Mouse (Mus musculus) myocyte (in vitro differentiated cells): ENCODE data around the gene Efcab7. TPM values are rescaled to one million over a fixed set of nuclear protein-coding genes. Genes with fewer than 3 reads are reported as not detected.

Experiments used
- H3K27me3 ChIP-seq: one replicate; pipeline ENCODE4 v1.6.1; 2011; ENCODE audit not compliant: control insufficient read depth, insufficient read depth, insufficient read length
- H3K36me3 ChIP-seq: one replicate; pipeline ENCODE4 v1.6.1; 2011; ENCODE audit not compliant: control insufficient read depth, insufficient read depth
- H3K4me2 ChIP-seq: one replicate; pipeline ENCODE4 v1.6.1; 2011; ENCODE audit warnings: low read depth, control low read depth
- H3K4me3 ChIP-seq: one replicate; pipeline ENCODE4 v1.5.1; 2011; ENCODE audit warnings: mild to moderate bottlenecking, control low read depth, moderate library complexity
- H3K79me2 ChIP-seq: one replicate; pipeline ENCODE4 v1.6.1; 2011; ENCODE audit not compliant: control insufficient read depth, insufficient read depth
- H3ac ChIP-seq: one replicate; pipeline ENCODE4 v1.6.1; 2011; ENCODE audit not compliant: control insufficient read depth, insufficient read length
- CEBPB ChIP-seq: IDR thresholded peaks from 2 replicates; pipeline ENCODE4 v1.6.1; 2011; ENCODE audit warnings: mild to moderate bottlenecking, moderate library complexity; ENCODE audit not compliant: poor library complexity, insufficient read depth, severe bottlenecking
- E2F4 ChIP-seq: IDR thresholded peaks from one replicate; pipeline ENCODE4 v1.6.1; 2011; ENCODE audit warnings: mild to moderate bottlenecking, control low read depth, moderate library complexity; ENCODE audit not compliant: insufficient read depth
- MAX ChIP-seq: IDR thresholded peaks from one replicate; pipeline ENCODE4 v1.6.1; 2011; ENCODE audit warnings: low read depth, mild to moderate bottlenecking, control low read depth
- MYOD1 ChIP-seq, 3 experiments: IDR thresholded peaks; one replicate each; pipeline ENCODE4 v1.6.1; 2011; ENCODE audit warnings: control low read depth in 2 of 3, low read depth in 2 of 3, mild to moderate bottlenecking in 2 of 3, moderate library complexity in 1 of 3; ENCODE audit not compliant: insufficient read length in 2 of 3, control insufficient read depth in 1 of 3
- MYOG ChIP-seq, 3 experiments: IDR thresholded peaks; one replicate each; pipeline ENCODE4 v1.6.1; 2011; ENCODE audit warnings: control low read depth in 2 of 3, low read depth in 2 of 3, mild to moderate bottlenecking in 2 of 3; ENCODE audit not compliant: insufficient read length in 2 of 3, control insufficient read depth in 1 of 3, insufficient read depth in 1 of 3
- POLR2A ChIP-seq: IDR thresholded peaks from one replicate; pipeline ENCODE4 v1.6.1; 2011; ENCODE audit warnings: low read depth, mild to moderate bottlenecking, control low read depth, moderate library complexity; ENCODE audit not compliant: insufficient read length
- POLR2AphosphoS2 ChIP-seq: IDR thresholded peaks from one replicate; pipeline ENCODE4 v1.6.1; 2011; ENCODE audit warnings: low read depth, control low read depth; ENCODE audit not compliant: insufficient read length
- REST ChIP-seq: IDR thresholded peaks from one replicate; pipeline ENCODE4 v1.6.1; 2011; ENCODE audit warnings: mild to moderate bottlenecking, control low read depth, moderate library complexity; ENCODE audit not compliant: insufficient read depth, insufficient read length
- SRF ChIP-seq: IDR thresholded peaks from one replicate; pipeline ENCODE4 v1.6.1; 2011; ENCODE audit warnings: low read depth; ENCODE audit not compliant: control insufficient read depth, insufficient read length
- TCF12 ChIP-seq: IDR thresholded peaks from one replicate; pipeline ENCODE4 v1.6.1; 2011; ENCODE audit warnings: mild to moderate bottlenecking, control low read depth; ENCODE audit not compliant: poor library complexity, insufficient read depth, severe bottlenecking
- TCF3 ChIP-seq: IDR thresholded peaks from one replicate; pipeline ENCODE4 v1.6.1; 2011; ENCODE audit warnings: low read depth, control low read depth; ENCODE audit not compliant: insufficient read length
- USF1 ChIP-seq: IDR thresholded peaks from one replicate; pipeline ENCODE4 v1.6.1; 2011; ENCODE audit warnings: low read depth, mild to moderate bottlenecking, control low read depth, moderate library complexity
- polyA plus RNA-seq: library from polyadenylated mRNA; unstranded; fragments of >200 nt; fragmentation: generic; extraction: Trizol; gene quantifications from one replicate; pipeline ENCODE4 v1.2.1, GENCODE M21; 2012; ENCODE audit warnings: missing spikeins

Gene Efcab7
- polyA plus RNA-seq, 1 experiment: 6.6 TPM

DNA sequence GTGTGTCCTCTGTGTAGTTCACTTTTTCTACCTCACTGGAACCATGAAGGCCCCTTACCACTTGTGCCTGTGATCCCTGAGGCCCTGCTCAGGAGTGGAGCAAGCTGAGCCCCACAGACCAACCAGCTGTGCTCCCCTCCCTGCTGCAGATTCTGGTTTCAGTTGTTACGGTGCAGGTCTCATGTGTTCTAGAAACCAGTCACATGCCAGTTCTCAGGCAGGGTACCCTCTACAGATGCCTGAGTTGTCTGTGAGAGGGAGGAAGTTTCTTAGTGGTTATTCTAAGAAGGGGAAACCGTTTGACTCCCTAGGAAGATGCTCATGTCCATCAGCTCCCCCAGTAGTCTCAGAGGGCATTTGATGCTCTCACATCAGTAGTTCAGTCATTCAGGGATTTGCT is 115.6 kb downstream of the Efcab7 start:
- H3K27me3 ChIP-seq: no peaks in the 10 kb centered on the region
- H3K4me2 ChIP-seq: no peak overlapping the region
- H3K4me3 ChIP-seq: no peak overlapping the region
- H3K79me2 ChIP-seq: no peaks in the 10 kb centered on the region
- no peaks in the 10 kb centered on the region for H3K36me3 ChIP-seq
- TF ChIP-seq POLR2AphosphoS2 (no peak), MAX (no peak), MYOG (IDR thresholded peaks at IDR 0.05; ENCODE audit: control insufficient read depth in 1 of 3, insufficient read depth in 1 of 3, insufficient read length in 2 of 3, low read depth in 2 of 3) (no peak), CEBPB (no peak), POLR2A (no peak), SRF (no peak), USF1 (no peak), TCF12 (no peak), TCF3 (no peak), E2F4 (no peak)
- no peak overlapping the region for H3ac ChIP-seq

DNA sequence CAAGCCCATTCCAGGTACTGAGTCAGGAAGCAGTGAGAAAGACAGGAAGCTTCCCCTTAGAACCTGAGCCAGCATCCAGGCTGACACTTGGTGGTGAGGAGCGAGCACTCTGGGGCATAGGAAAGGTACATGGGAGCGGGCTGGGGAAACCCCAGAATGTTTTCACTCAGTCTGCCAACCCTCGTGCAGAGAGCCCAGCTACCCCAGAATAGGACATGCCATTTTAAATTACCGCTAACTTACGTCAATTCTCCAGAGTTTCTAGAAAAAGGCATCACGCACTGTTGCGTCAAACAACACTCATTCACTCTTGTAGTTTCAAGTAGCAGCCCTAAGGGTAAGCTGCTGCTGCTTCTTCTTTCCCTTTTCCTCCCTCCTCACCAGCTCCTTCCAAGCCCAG is 116.0 kb downstream of the Efcab7 start:
- Histone ChIP-seq H3K36me3 (no peaks in the 10 kb centered on the region), H3ac (no peak overlapping the region), H3K4me2 (no peak overlapping the region), H3K4me3 (no peak overlapping the region), H3K79me2 (no peaks in the 10 kb centered on the region), H3K27me3 (no peaks in the 10 kb centered on the region)
- TF ChIP-seq TCF12: no peak
- TF ChIP-seq MAX: no peak
- no peak for TF ChIP-seq CEBPB
- TF ChIP-seq TCF3: no peak
- TF ChIP-seq REST: no peak
- TF ChIP-seq MYOD1 (IDR thresholded peaks at IDR 0.05; ENCODE audit: control insufficient read depth in 1 of 3, insufficient read length in 2 of 3, low read depth in 2 of 3): no peak
- no peak for TF ChIP-seq SRF
- no peak for TF ChIP-seq POLR2AphosphoS2
- no peak for TF ChIP-seq USF1
- TF ChIP-seq MYOG (IDR thresholded peaks at IDR 0.05; ENCODE audit: control insufficient read depth in 1 of 3, insufficient read depth in 1 of 3, insufficient read length in 2 of 3, low read depth in 2 of 3): no peak
- no peak for TF ChIP-seq POLR2A
- TF ChIP-seq E2F4: no peak

GRCm38 (mm10) chr4:99946516-99946915 is 117.5 kb downstream of the Efcab7 start:
- Histone ChIP-seq H3K4me3 (no peak overlapping the region), H3K4me2 (no peak overlapping the region), H3K79me2 (no peaks in the 10 kb centered on the region), H3K36me3 (no peaks in the 10 kb centered on the region), H3K27me3 (no peaks in the 10 kb centered on the region), H3ac (no peak overlapping the region)
- TF ChIP-seq POLR2AphosphoS2 (no peak), POLR2A (no peak), TCF3 (no peak), MYOD1 (IDR thresholded peaks at IDR 0.05; ENCODE audit: control insufficient read depth in 1 of 3, insufficient read length in 2 of 3, low read depth in 2 of 3) (no peak), CEBPB (no peak), SRF (no peak), REST (no peak)

- H3K27me3 ChIP-seq: no peaks in the 10 kb centered on the region
- no peak overlapping the region for H3ac ChIP-seq
Measured at GRCm38 (mm10) chr4:99947192-99947591, 118.2 kb downstream of the Efcab7 start.

DNA sequence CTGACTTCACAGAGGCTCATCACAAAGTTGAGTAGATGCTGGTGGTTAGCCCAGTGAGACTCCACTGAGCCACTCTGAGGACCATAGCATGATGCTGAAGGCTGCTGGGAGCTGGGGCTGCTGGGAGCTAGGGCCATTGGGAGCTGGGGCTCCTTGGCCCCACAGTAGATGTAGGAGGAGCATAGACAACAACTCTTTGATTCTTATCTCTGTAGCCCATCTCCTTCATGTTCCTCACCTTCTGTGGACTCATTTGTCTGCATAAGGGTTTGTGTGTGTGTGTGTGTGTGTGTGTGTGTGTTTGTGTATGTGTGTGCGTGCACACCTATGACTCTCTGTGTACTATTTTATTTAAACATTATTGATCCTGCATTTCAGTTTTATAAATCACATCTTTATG is 118.9 kb downstream of the Efcab7 start:
- TF ChIP-seq SRF: no peak
- Histone ChIP-seq H3K27me3 (no peaks in the 10 kb centered on the region), H3ac (no peak overlapping the region), H3K79me2 (no peaks in the 10 kb centered on the region), H3K4me2 (no peak overlapping the region), H3K36me3 (no peaks in the 10 kb centered on the region), H3K4me3 (no peak overlapping the region)

More at GRCm38 (mm10) chr4:99947192-99947591, 118.2 kb downstream of the Efcab7 start:
- TF ChIP-seq TCF12 (no peak), TCF3 (no peak), MAX (no peak), REST (no peak), MYOD1 (IDR thresholded peaks at IDR 0.05; ENCODE audit: control insufficient read depth in 1 of 3, insufficient read length in 2 of 3, low read depth in 2 of 3) (no peak), POLR2AphosphoS2 (no peak), CEBPB (no peak), POLR2A (no peak), E2F4 (no peak), MYOG (IDR thresholded peaks at IDR 0.05; ENCODE audit: control insufficient read depth in 1 of 3, insufficient read depth in 1 of 3, insufficient read length in 2 of 3, low read depth in 2 of 3) (no peak), SRF (no peak), USF1 (no peak)
- Histone ChIP-seq H3K4me2 (no peak overlapping the region), H3K36me3 (no peaks in the 10 kb centered on the region), H3K79me2 (no peaks in the 10 kb centered on the region), H3K4me3 (no peak overlapping the region)
